Mouse (Mus musculus): Measurements from ENCODE around the gene Snx20. TPM values are rescaled to one million over a fixed set of nuclear protein-coding genes. Genes with fewer than 3 reads are reported as not detected.

The Snx20 gene
- polyA plus RNA-seq, 1 experiment from 2014 or later, result 1.5 TPM

Other genes starting within 250 kb of the Snx20 start
- gene Nkd1, start 114.8 kb downstream of the Snx20 start, polyA plus RNA-seq (2015; fragmentation: Nextera tagmentation; extraction: Ambion mirVana), result 101 and 122 TPM in 2 replicates
- gene Nod2, start 11.2 kb upstream of the Snx20 start, polyA plus RNA-seq (2015; fragmentation: Nextera tagmentation; extraction: Ambion mirVana), result 0.30 and 0.31 TPM in 2 replicates
- 13.0 and 14.3 TPM in 2 replicates for gene Cyld, start 60.9 kb upstream of the Snx20 start, polyA plus RNA-seq (2015; fragmentation: Nextera tagmentation; extraction: Ambion mirVana)